Mouse (Mus musculus) CD4-positive, CD25-positive, alpha-beta regulatory T cell, adult 2 months (primary cell): ENCODE data around the gene Haus6.

Source experiments
- DNase-seq: peaks from one replicate; pipeline ENCODE4 v3.0.0-alpha.2; 2012; ENCODE audit warnings: low read depth, low spot score

The Haus6 gene

GRCm38 (mm10) chr4:86575283-86575983 is 36.4 kb downstream of the Haus6 start, which contains the start of gene Rraga:
Rraga (plus strand) TSS chr4:86575668.
- peak; percentile 97 for DNase-seq

- no peak for DNase-seq
Observed at GRCm38 (mm10) chr4:86574939-86575282, 36.9 kb downstream of the Haus6 start.

DNA sequence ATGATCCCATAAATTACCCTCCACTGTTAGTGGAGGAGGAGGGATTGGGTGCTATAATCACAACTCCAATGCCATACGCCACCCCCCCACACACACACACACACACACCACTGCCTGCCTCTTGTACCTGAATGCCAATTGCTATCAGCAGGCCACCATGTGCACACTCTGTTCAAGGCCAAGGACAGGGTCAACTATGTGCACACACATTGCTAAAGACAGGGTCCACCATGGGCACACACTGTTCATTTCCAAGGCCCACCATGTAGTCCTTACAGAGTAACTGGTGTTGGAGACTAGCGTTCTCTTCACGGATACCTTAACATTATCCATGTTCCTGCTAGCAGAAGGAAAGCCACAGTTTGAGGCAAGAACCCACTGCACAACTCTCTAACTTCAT is 50.8 kb downstream of the Haus6 start:
- DNase-seq: no peak

DNA sequence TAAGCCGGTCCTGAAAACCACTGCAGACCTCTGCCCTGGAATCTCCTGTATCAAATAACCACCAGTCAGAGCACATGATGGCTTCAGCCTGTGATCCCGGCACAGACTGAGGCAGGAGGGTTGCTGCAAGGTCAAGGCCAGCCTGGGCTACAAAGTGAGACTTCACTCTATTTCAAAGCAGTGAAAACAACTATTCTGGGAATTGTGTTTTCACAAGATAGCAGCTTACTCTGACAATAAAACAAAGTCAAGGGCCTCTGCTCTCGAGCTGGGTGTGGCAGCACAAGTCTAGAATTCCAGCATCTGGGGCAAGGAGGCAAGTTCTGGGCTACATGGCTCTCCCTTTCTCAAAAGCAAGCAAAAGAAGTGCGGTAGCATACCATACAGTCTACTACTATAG is 52.8 kb downstream of the Haus6 start:
- no peak for DNase-seq

DNA sequence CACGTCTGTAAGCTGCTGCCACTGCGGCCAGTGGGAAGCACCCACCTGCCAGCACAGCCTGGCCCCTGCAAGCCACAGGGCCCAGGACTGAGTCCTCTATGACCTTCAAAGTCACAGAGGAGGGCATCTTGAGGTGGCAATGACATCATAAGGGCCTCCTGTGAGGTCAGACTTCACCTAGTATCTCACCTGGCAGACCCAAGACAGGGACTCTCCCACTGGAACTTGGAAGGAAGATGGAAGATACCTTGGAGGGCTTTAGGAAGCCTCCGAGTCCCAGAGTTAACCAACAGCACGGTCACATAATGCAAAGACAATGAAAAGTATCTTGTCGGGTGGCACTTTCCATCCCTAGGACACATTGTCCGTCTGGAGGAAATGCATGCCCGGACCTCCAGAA is 53.6 kb downstream of the Haus6 start, which contains the start of gene Saxo1:
Gene Saxo1, minus strand, starts transcription at position 101 of the 400 bp plus-strand sequence.
- DNase-seq: no peak

DNA sequence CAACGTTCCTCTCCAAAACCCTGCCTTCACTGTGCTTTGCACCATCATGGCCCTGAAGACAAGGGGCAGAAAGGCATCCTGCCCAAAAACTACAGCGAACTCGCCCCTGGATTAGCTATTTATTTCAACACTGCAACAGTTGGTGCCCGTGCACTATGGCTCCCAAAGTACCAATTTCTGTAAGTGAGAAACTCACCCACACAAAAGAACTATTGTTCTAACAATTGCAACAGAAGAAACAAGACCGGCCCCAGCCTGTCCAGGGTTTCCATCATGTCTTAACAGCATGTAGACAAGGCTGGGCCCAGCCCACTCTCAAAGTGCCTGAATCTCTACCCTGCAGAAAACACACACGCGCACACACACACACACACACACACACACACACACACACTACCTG is 54.5 kb downstream of the Haus6 start:
- no peak for DNase-seq

GRCm38 (mm10) chr4:86555035-86555707 is 56.7 kb downstream of the Haus6 start:
- DNase-seq: peak; percentile 71

DNA sequence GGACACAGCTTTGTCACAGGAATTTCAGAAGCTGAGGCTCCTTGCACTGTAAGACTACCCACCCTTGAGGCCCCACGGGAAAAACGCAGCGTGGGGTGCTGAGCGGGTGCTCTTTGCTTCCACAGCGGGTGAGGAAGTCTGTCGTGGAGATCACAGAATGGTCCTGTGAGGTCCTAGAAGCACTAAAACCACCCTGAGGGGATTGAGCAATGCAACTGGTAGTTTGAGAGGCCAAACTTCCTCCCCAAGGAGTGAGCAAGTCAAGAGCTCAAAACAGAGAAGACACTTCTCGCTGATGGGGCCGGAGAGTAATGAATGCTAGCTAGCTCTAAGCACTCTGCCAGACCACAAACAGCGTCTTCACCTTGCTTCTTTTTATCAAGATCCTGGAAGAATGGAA is 63.5 kb downstream of the Haus6 start:
- DNase-seq: no peak

DNA sequence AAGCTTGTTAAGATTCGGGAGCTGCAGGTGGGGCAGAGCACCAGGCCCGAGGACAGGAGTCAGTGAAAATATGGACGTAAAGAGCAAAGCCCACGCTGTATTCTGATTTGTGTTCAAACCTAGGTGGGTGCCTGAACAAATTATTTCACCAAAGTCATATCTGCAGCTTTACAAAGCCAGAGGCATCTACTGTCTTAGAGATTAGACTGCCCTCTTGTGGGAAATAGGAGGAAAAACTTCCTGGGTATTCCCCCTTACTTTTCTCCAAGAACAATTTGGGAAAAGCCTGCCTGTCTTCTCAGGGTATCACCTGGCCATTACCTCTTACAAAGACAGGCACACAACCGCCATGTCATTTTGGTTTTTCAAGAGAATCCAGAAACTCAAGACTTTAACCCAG is 66.2 kb downstream of the Haus6 start:
- DNase-seq: no peak

DNA sequence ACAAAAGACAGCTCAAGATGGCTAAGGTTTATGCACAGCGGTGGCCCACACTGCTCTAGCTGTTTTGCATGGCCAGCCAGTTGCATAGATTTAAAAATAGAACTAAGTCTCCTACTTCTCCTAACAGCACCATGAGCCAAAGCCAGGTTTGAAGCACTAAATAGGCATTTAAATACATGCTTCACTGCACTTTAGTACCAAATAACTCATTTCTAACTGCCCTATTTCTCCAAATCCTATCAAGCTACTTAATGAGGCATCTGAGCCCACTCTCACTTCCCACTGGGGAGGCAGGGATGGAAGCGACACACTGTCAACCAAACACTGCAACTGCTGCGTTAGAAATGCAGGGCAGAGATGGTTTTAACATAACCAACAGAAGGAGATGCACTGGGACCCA is 67.9 kb downstream of the Haus6 start:
- no peak for DNase-seq

- DNase-seq: no peak
Observed at GRCm38 (mm10) chr4:86541573-86541972, 70.3 kb downstream of the Haus6 start.

- DNase-seq: no peak
Observed at GRCm38 (mm10) chr4:86538936-86539335, 72.9 kb downstream of the Haus6 start.

GRCm38 (mm10) chr4:86537972-86538371 is 73.9 kb downstream of the Haus6 start:
- peak; percentile 70 for DNase-seq

- no peak for DNase-seq
Observed at GRCm38 (mm10) chr4:86534091-86534481, 77.8 kb downstream of the Haus6 start.

DNA sequence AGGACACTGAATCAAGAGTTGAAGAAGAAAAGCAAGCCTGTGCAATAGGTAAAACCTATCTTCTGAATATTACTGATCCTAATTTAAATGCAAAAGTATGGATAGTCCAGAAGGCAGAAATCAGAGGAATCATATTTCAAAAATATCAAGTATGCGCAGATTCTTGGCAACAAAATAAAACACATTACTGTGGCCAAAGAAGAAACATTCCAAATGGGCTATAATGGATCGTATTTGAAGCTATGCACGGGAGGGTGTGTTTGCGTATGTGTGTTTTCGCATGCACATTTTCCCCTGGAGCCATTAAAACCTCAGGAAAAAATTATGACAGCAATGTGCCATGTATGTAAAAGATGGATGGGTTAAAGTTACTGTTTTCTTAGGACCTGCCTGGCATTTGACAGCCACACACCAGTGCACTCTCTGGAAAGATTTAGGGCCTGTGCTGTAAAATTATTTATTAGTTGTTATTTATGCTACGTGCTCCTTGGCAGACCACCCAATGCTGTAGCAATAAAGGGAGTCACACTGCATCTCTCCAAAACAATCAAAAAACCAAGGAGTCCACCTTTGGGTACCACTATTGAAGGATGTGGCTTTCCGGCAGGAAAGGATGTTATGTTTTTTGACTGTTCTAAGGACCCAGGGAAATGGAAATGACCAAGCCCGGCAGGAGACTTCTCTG is 78.3 kb downstream of the Haus6 start:
- no peak for DNase-seq

GRCm38 (mm10) chr4:86529161-86529560 is 82.7 kb downstream of the Haus6 start:
- DNase-seq: no peak
